Mouse (Mus musculus) CH12.LX (cell line): ENCODE measurements around the gene Atp8b4.

Experiments used
- CHD1 ChIP-seq: IDR thresholded peaks from 2 replicates; pipeline ENCODE4 v1.6.1; 2012; ENCODE audit warnings: low read depth, low read length, improper control_type of control experiment, inconsistent platforms
- CTCF ChIP-seq, 2 experiments: IDR thresholded peaks in 1 of 2; conservative IDR thresholded peaks in 1 of 2; 2 replicates each; pipeline ENCODE4 v1.5.1; 2011 to 2012; ENCODE audit warnings: low read depth in 2 of 2, low read length in 2 of 2, improper control_type of control experiment in 1 of 2, inconsistent platforms in 1 of 2, mild to moderate bottlenecking in 1 of 2, moderate library complexity in 1 of 2
- EP300 ChIP-seq: IDR thresholded peaks from 2 replicates; pipeline ENCODE4 v1.6.1; 2011; ENCODE audit warnings: low read length, improper control_type of control experiment
- HCFC1 ChIP-seq: IDR thresholded peaks from 2 replicates; pipeline ENCODE4 v1.6.1; 2012; ENCODE audit warnings: low read depth, mild to moderate bottlenecking, inconsistent platforms, low read length, improper control_type of control experiment
- JUND ChIP-seq: conservative IDR thresholded peaks from 2 replicates; pipeline ENCODE4 v1.6.1; 2011; ENCODE audit warnings: low read depth, low read length, improper control_type of control experiment
- MAX ChIP-seq: IDR thresholded peaks from 2 replicates; pipeline ENCODE4 v1.6.1; 2011; ENCODE audit warnings: low read length, improper control_type of control experiment
- MXI1 ChIP-seq: IDR thresholded peaks from 2 replicates; pipeline ENCODE4 v1.6.1; 2011; ENCODE audit warnings: mild to moderate bottlenecking, low read depth, low read length, improper control_type of control experiment
- POLR2A ChIP-seq: IDR thresholded peaks from 2 replicates; pipeline ENCODE4 v1.6.1; 2011; ENCODE audit warnings: low read depth, mild to moderate bottlenecking, improper control_type of control experiment, low read length
- POLR2AphosphoS2 ChIP-seq: IDR thresholded peaks from 2 replicates; pipeline ENCODE4 v1.6.1; 2011; ENCODE audit warnings: low read depth, low read length, improper control_type of control experiment
- USF2 ChIP-seq: conservative IDR thresholded peaks from 2 replicates; pipeline ENCODE4 v1.6.1; 2011; ENCODE audit warnings: low read depth, low read length, improper control_type of control experiment

GRCm38 (mm10) chr2:126371634-126372033, 128.8 kb downstream of the Atp8b4 start:
- TF ChIP-seq HCFC1 (no peak), CHD1 (no peak), JUND (no peak), CTCF (conservative IDR thresholded peaks at IDR 0.05 in 1 of 2, IDR thresholded peaks at IDR 0.05 in 1 of 2; ENCODE audit: low read depth in 2 of 2, low read length in 2 of 2) (no peak), EP300 (no peak), POLR2AphosphoS2 (no peak), MXI1 (no peak), USF2 (no peak), MAX (no peak), POLR2A (no peak)
